Mouse (Mus musculus) hindbrain, embryonic 12.5 days (tissue): ENCODE measurements at regions not wholly inside any gene's neighbourhood (a gene's known extent, or its start where the extent isn't known, plus 50 kb on each side); places are given as distances from the start of the nearest gene placed in this dataset.

Experiments
- ATAC-seq: fragments of 200-750 bp; cut with Nextera tagmentation; 2 replicates; pipeline ENCODE4 v1.8.0; 2017; ENCODE audit warnings: moderate TSS enrichment; ENCODE audit not compliant: low FRiP score
- H3K27ac ChIP-seq: fragments of 300-500 bp; sonication (generic); 2 replicates; pipeline ENCODE4 v1.5.1; 2016; ENCODE audit warnings: mild to moderate bottlenecking
- H3K27me3 ChIP-seq: fragments of 300-500 bp; sonication (generic); 2 replicates; pipeline ENCODE4 v1.6.1; 2016; ENCODE audit warnings: mild to moderate bottlenecking
- H3K36me3 ChIP-seq: fragments of 300-500 bp; sonication (generic); 2 replicates; pipeline ENCODE4 v1.6.1; 2016; ENCODE audit warnings: mild to moderate bottlenecking
- H3K4me1 ChIP-seq: fragments of 300-500 bp; sonication (generic); 2 replicates; pipeline ENCODE4 v1.6.1; 2016
- H3K4me2 ChIP-seq: fragments of 300-500 bp; sonication (generic); replicated peaks from 2 replicates; pipeline ENCODE4 v1.6.1; 2016; ENCODE audit warnings: mild to moderate bottlenecking
- H3K4me3 ChIP-seq: fragments of 300-500 bp; sonication (generic); 2 replicates; pipeline ENCODE4 v1.5.1; 2016; ENCODE audit warnings: mild to moderate bottlenecking
- H3K9ac ChIP-seq: fragments of 300-500 bp; sonication (generic); 2 replicates; pipeline ENCODE4 v1.6.1; 2016; ENCODE audit warnings: mild to moderate bottlenecking, moderate library complexity
- H3K9me3 ChIP-seq: fragments of 300-500 bp; sonication (generic); replicated peaks from 2 replicates; pipeline ENCODE4 v1.6.1; 2016; ENCODE audit warnings: mild to moderate bottlenecking
- WGBS: fragments of 180-500 bp; shearing (Covaris S2); methylation state at CpG from one replicate; pipeline ENCODE4 v1.1.7; 2016; 5-methylcytosine and 5-hydroxymethylcytosine counted together

- Histone ChIP-seq H3K4me2 (no peak overlapping the region), H3K9ac (no peak overlapping the region), H3K27ac (no peak overlapping the region), H3K27me3 (no peaks in the 10 kb centered on the region), H3K4me3 (no peak overlapping the region), H3K9me3 (no peaks in the 10 kb centered on the region), H3K4me1 (peaks cover 11% of the 10 kb centered on the region; the same call in 1 of the 2 replicates), H3K36me3 (no peaks in the 10 kb centered on the region)
- 83% methylated on average over 2 of the region's 2 CpGs for WGBS
- ATAC-seq: no peak
Measured at GRCm38 (mm10) chr10:111833611-111834010, 138.9 kb upstream of the Krr1 start.

DNA sequence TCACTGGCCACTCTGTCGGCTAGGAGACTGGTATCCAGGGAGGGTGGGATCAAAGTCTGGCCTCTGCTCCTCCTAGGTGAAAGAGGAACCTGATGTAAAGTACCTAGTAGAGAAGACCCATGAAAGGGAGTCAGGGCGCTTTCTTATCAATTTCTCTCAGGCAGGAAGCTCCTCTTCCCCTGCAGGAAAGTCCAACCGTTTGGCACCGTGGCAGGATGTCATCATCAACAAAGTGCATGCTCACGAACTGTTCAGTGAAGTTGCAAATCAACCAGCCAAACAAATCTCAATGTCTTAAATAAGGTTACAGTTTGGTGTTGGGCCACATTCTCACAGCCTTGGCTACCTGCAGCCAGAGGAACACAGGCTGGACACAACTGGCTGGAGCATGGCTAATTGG is 138.2 kb upstream of the Krr1 start:
- Histone ChIP-seq H3K4me2 (no peak overlapping the region), H3K27me3 (no peaks in the 10 kb centered on the region), H3K27ac (no peak overlapping the region), H3K9ac (no peak overlapping the region), H3K4me3 (no peak overlapping the region), H3K9me3 (no peaks in the 10 kb centered on the region), H3K36me3 (no peaks in the 10 kb centered on the region), H3K4me1 (peaks cover 11% of the 10 kb centered on the region; the same call in 1 of the 2 replicates)
- WGBS: 69% methylated on average over 5 of the region's 5 CpGs
- no peak for ATAC-seq

GRCm38 (mm10) chr10:111834925-111835823 is 137.3 kb upstream of the Krr1 start:
- ATAC-seq: no peak
- no peaks in the 10 kb centered on the region for H3K27me3 ChIP-seq
- peaks cover 11% of the 10 kb centered on the region; the same call in 1 of the 2 replicates for H3K4me1 ChIP-seq
- WGBS: 46% methylated on average over 11 of the region's 11 CpGs
- H3K9ac ChIP-seq: no peak overlapping the region
- no peak overlapping the region for H3K27ac ChIP-seq
- no peaks in the 10 kb centered on the region for H3K36me3 ChIP-seq
- no peak overlapping the region for H3K4me2 ChIP-seq
- no peak overlapping the region for H3K4me3 ChIP-seq
- H3K9me3 ChIP-seq: no peaks in the 10 kb centered on the region

GRCm38 (mm10) chr10:111836191-111836590 is 136.3 kb upstream of the Krr1 start:
- 40% methylated on average over 5 of the region's 5 CpGs for WGBS
- H3K27ac ChIP-seq: peak overlapping the region; percentile 23; the same call in 1 of the 2 replicates
- no peaks in the 10 kb centered on the region for H3K36me3 ChIP-seq
- peaks cover 11% of the 10 kb centered on the region; the same call in 1 of the 2 replicates for H3K4me1 ChIP-seq
- H3K27me3 ChIP-seq: no peaks in the 10 kb centered on the region
- H3K9ac ChIP-seq: no peak overlapping the region
- H3K4me2 ChIP-seq: no peak overlapping the region
- ATAC-seq: peak; percentile 80
- H3K9me3 ChIP-seq: no peaks in the 10 kb centered on the region
- H3K4me3 ChIP-seq: no peak overlapping the region

GRCm38 (mm10) chr10:111836802-111837201 is 135.7 kb upstream of the Krr1 start:
- Histone ChIP-seq H3K36me3 (no peaks in the 10 kb centered on the region), H3K27me3 (no peaks in the 10 kb centered on the region), H3K4me1 (peaks cover 11% of the 10 kb centered on the region; the same call in 1 of the 2 replicates), H3K4me2 (no peak overlapping the region), H3K4me3 (no peak overlapping the region), H3K9me3 (no peaks in the 10 kb centered on the region), H3K9ac (no peak overlapping the region), H3K27ac (no peak overlapping the region)
- WGBS: 94% methylated on average over 4 of the region's 4 CpGs
- ATAC-seq: no peak

GRCm38 (mm10) chr10:111842321-111842775 is 130.1 kb upstream of the Krr1 start:
- Histone ChIP-seq H3K27me3 (no peaks in the 10 kb centered on the region), H3K4me1 (peaks cover 16% of the 10 kb centered on the region), H3K27ac (no peak overlapping the region; the same call in 1 of the 2 replicates), H3K4me2 (no peak overlapping the region), H3K9me3 (no peaks in the 10 kb centered on the region), H3K36me3 (no peaks in the 10 kb centered on the region), H3K4me3 (no peak overlapping the region), H3K9ac (no peak overlapping the region)
- 0 out of 2 replicates have a peak, but pooled peaks have one; percentile 33 for ATAC-seq
- 36% methylated on average over 11 of the region's 11 CpGs for WGBS

- H3K36me3 ChIP-seq: no peaks in the 10 kb centered on the region
- H3K27me3 ChIP-seq: no peaks in the 10 kb centered on the region
- no peaks in the 10 kb centered on the region for H3K9me3 ChIP-seq
- H3K4me3 ChIP-seq: no peak overlapping the region
- WGBS: 52% methylated on average over 7 of the region's 7 CpGs
- H3K4me2 ChIP-seq: no peak overlapping the region
- H3K9ac ChIP-seq: no peak overlapping the region
- peaks cover 16% of the 10 kb centered on the region for H3K4me1 ChIP-seq
- H3K27ac ChIP-seq: no peak overlapping the region
- ATAC-seq: peak; percentile 38; the same call in 1 of the 2 replicates
Measured at GRCm38 (mm10) chr10:111842896-111843295, 129.6 kb upstream of the Krr1 start.

DNA sequence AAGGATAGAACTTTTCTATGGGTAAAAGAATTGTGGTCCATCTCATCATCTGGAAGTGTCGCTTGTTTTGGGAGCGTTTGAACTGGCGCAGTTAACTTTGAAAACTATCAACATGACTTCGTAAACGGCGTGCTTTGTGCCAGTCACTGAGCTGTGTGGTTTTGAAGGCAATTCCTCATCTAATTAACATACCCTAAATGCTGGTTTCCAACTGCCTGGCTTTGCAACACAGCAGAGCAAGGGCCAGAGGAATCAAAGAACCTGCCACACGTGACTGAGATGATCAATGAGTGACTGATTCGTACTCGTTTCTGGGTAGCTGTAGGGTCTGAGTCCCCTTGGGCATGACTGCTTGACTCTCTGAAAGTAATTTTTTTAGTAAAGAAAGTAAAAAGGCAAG is 129.2 kb upstream of the Krr1 start:
- peaks cover 16% of the 10 kb centered on the region for H3K4me1 ChIP-seq
- H3K36me3 ChIP-seq: no peaks in the 10 kb centered on the region
- no peaks in the 10 kb centered on the region for H3K9me3 ChIP-seq
- no peak overlapping the region for H3K4me2 ChIP-seq
- no peak overlapping the region for H3K9ac ChIP-seq
- 44% methylated on average over 9 of the region's 9 CpGs for WGBS
- H3K4me3 ChIP-seq: no peak overlapping the region
- ATAC-seq: peak; percentile 59
- H3K27me3 ChIP-seq: no peaks in the 10 kb centered on the region
- no peak overlapping the region for H3K27ac ChIP-seq

- no peaks in the 10 kb centered on the region for H3K36me3 ChIP-seq
- no peak overlapping the region for H3K27ac ChIP-seq
- no peaks in the 10 kb centered on the region for H3K27me3 ChIP-seq
- no peak overlapping the region for H3K4me3 ChIP-seq
- no peaks in the 10 kb centered on the region for H3K9me3 ChIP-seq
- H3K4me2 ChIP-seq: no peak overlapping the region
- ATAC-seq: no peak
- 85% methylated on average over 10 of the region's 10 CpGs for WGBS
- H3K4me1 ChIP-seq: peaks cover 16% of the 10 kb centered on the region
- H3K9ac ChIP-seq: no peak overlapping the region
Measured at GRCm38 (mm10) chr10:111844144-111844543, 128.3 kb upstream of the Krr1 start.

GRCm38 (mm10) chr10:111845946-111846345 is 126.5 kb upstream of the Krr1 start:
- Histone ChIP-seq H3K4me1 (peaks cover 16% of the 10 kb centered on the region), H3K4me3 (no peak overlapping the region), H3K4me2 (no peak overlapping the region), H3K27me3 (no peaks in the 10 kb centered on the region), H3K27ac (no peak overlapping the region), H3K9ac (no peak overlapping the region), H3K36me3 (no peaks in the 10 kb centered on the region), H3K9me3 (no peaks in the 10 kb centered on the region)
- ATAC-seq: no peak
- 95% methylated on average over 2 of the region's 2 CpGs for WGBS

DNA sequence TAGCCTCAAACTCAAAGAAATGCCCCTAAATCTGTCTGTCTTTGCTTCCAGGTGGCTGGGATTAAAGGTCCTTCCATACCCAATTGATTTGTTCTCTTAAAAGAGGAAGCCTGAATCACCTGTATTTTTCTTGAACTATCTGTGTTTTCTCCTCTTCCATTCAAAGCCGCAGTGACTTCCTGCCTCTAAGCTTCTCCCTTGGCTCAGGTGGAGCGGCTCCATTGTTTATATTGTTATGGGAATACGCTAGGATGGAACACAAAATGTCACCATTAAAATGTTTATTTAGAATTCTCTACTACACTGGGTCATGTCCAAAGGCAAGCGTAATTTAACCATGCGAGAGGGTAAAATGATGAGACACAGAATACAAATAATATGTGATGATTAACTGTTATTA is 118.2 kb upstream of the Krr1 start:
- WGBS: 93% methylated on average over 5 of the region's 5 CpGs
- no peak overlapping the region for H3K4me3 ChIP-seq
- no peaks in the 10 kb centered on the region for H3K36me3 ChIP-seq
- H3K27ac ChIP-seq: no peak overlapping the region
- H3K4me2 ChIP-seq: no peak overlapping the region
- H3K4me1 ChIP-seq: no peaks in the 10 kb centered on the region
- H3K9me3 ChIP-seq: no peaks in the 10 kb centered on the region
- no peak overlapping the region for H3K9ac ChIP-seq
- no peaks in the 10 kb centered on the region for H3K27me3 ChIP-seq
- ATAC-seq: no peak

DNA sequence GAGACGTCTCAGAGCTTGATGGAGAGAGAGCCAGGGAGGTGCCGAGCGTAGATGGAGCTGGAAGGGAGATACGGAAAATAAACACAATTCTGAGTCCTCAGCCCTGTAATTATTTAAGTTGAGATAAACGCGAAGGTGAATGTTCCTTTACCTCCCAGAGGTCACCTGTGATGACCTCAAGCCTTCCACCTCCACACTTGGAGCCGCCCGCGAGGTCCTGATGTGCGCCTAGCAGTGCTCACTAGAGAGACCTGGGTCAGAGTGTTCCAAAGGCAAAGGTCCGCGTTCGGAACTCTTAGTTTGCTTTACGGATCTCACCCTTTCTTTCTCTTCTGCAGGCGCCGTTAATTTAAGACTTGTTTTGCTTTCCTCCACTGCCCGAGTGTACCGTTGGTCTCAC is 117.0 kb upstream of the Krr1 start:
- Histone ChIP-seq H3K36me3 (no peaks in the 10 kb centered on the region), H3K27ac (no peak overlapping the region), H3K9ac (no peak overlapping the region), H3K4me2 (no peak overlapping the region), H3K27me3 (no peaks in the 10 kb centered on the region), H3K4me3 (no peak overlapping the region), H3K9me3 (no peaks in the 10 kb centered on the region), H3K4me1 (no peaks in the 10 kb centered on the region)
- no peak for ATAC-seq
- 96% methylated on average over 18 of the region's 18 CpGs for WGBS

DNA sequence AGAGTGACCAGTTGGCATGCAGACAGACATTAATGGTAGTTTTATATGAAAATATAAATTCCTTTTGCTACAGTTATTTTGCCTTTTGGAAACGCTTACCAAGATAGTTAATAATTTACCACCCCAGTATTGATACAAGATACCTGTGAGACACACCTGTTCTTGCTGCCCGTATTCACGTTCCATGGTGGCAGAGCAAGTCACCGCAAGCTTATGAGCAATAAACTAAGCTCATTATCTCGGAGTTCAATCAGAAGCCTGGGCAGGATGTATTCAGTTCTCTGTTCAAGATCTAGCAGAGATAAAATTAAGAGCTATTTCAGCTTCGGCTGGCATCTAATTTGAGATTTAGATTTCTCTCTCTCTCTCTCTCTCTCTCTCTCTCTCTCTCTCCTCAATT is 114.1 kb upstream of the Krr1 start:
- Histone ChIP-seq H3K4me1 (no peaks in the 10 kb centered on the region), H3K36me3 (no peaks in the 10 kb centered on the region), H3K9ac (no peak overlapping the region), H3K9me3 (no peaks in the 10 kb centered on the region), H3K4me2 (no peak overlapping the region), H3K27me3 (no peaks in the 10 kb centered on the region), H3K4me3 (no peak overlapping the region), H3K27ac (no peak overlapping the region)
- no peak for ATAC-seq
- 89% methylated on average over 6 of the region's 6 CpGs for whole genome bisulfite sequencing
